Mouse (Mus musculus): ENCODE measurements at regions not wholly inside any gene's neighbourhood (a gene's known extent, or its start where the extent isn't known, plus 50 kb on each side); places are given as distances from the start of the nearest gene placed in this dataset.
A peak's percentile ranks its signal among the peaks of the same experiment; 100 is the strongest.

- no peak for DNase-seq (ENCODE audit: low spot score in 2 of 2)
- Histone ChIP-seq H3K4me3 (no peak overlapping the region), H3K27ac (no peak overlapping the region)
- TF ChIP-seq CTCF (conservative IDR thresholded peaks at IDR 0.05) = no peak
These were observed 54.2 kb downstream of the Gjd2 start for GRCm38 (mm10) chr2:113959025-113959767.

- H3K4me3 ChIP-seq = no peak overlapping the region
- DNase-seq (ENCODE audit: low spot score in 2 of 2) = no peak
- H3K27ac ChIP-seq = no peak overlapping the region
These were observed 60.9 kb downstream of the Gjd2 start for GRCm38 (mm10) chr2:113952480-113952879.

GRCm38 (mm10) chr2:113949296-113949990, 64.0 kb downstream of the Gjd2 start:
- Histone ChIP-seq H3K27ac (no peak overlapping the region), H3K4me3 (no peak overlapping the region)
- TF ChIP-seq CTCF (conservative IDR thresholded peaks at IDR 0.05) = no peak
- DNase-seq (ENCODE audit: low spot score in 2 of 2) = peak; percentile 27 to 67

More at GRCm38 (mm10) chr2:113952480-113952879, 60.9 kb downstream of the Gjd2 start:
- no peak for TF ChIP-seq CTCF (conservative IDR thresholded peaks at IDR 0.05)

- Histone ChIP-seq H3K4me3 (no peak overlapping the region), H3K27ac (no peak overlapping the region)
- no peak for DNase-seq (ENCODE audit: low spot score in 2 of 2)
- no peak for TF ChIP-seq CTCF (conservative IDR thresholded peaks at IDR 0.05)
These were observed 81.7 kb downstream of the Gjd2 start for GRCm38 (mm10) chr2:113931689-113932088.

GRCm38 (mm10) chr2:113930948-113931347, 82.5 kb downstream of the Gjd2 start:
- Histone ChIP-seq H3K4me3 (no peak overlapping the region), H3K27ac (no peak overlapping the region)
- DNase-seq (ENCODE audit: low spot score in 2 of 2) = no peak
- no peak for TF ChIP-seq CTCF (conservative IDR thresholded peaks at IDR 0.05)

GRCm38 (mm10) chr2:113929650-113930049, 81.2 kb upstream of the Arhgap11a start:
- DNase-seq (ENCODE audit: low spot score in 2 of 2) = no peak
- Histone ChIP-seq H3K27ac (no peak overlapping the region), H3K4me3 (no peak overlapping the region)
- no peak for TF ChIP-seq CTCF (conservative IDR thresholded peaks at IDR 0.05)

- Histone ChIP-seq H3K4me3 (no peak overlapping the region), H3K27ac (no peak overlapping the region)
- TF ChIP-seq CTCF (conservative IDR thresholded peaks at IDR 0.05) = no peak
- DNase-seq (ENCODE audit: low spot score in 2 of 2) = no peak
These were observed 75.7 kb upstream of the Arhgap11a start for GRCm38 (mm10) chr2:113924138-113924537.

GRCm38 (mm10) chr2:113918913-113919312, 70.5 kb upstream of the Arhgap11a start:
- DNase-seq (ENCODE audit: low spot score in 2 of 2) = no peak
- TF ChIP-seq CTCF (conservative IDR thresholded peaks at IDR 0.05) = no peak
- Histone ChIP-seq H3K4me3 (no peak overlapping the region), H3K27ac (no peak overlapping the region)

- no peak overlapping the region for H3K4me3 ChIP-seq
- TF ChIP-seq CTCF (conservative IDR thresholded peaks at IDR 0.05) = no peak
- no peak overlapping the region for H3K27ac ChIP-seq
- no peak for DNase-seq (ENCODE audit: low spot score in 2 of 2)
These were observed 65.8 kb upstream of the Arhgap11a start for GRCm38 (mm10) chr2:113914248-113914647.

GRCm38 (mm10) chr2:113911188-113911587, 62.7 kb upstream of the Arhgap11a start:
- TF ChIP-seq CTCF (conservative IDR thresholded peaks at IDR 0.05) = no peak
- DNase-seq (ENCODE audit: low spot score in 2 of 2) = no peak

GRCm38 (mm10) chr2:113909502-113909901, 61.0 kb upstream of the Arhgap11a start:
- no peak overlapping the region for H3K27ac ChIP-seq
- no peak for DNase-seq (ENCODE audit: low spot score in 2 of 2)
- TF ChIP-seq CTCF (conservative IDR thresholded peaks at IDR 0.05) = no peak
- no peak overlapping the region for H3K4me3 ChIP-seq

More at GRCm38 (mm10) chr2:113911188-113911587, 62.7 kb upstream of the Arhgap11a start:
- H3K4me3 ChIP-seq = no peak overlapping the region
- no peak overlapping the region for H3K27ac ChIP-seq

- DNase-seq (ENCODE audit: low spot score in 2 of 2) = no peak
- Histone ChIP-seq H3K27ac (no peak overlapping the region), H3K4me3 (no peak overlapping the region)
- TF ChIP-seq CTCF (conservative IDR thresholded peaks at IDR 0.05) = no peak
These were observed 60.2 kb upstream of the Arhgap11a start for GRCm38 (mm10) chr2:113908636-113909035.

- H3K4me3 ChIP-seq = no peak overlapping the region
- no peak for TF ChIP-seq CTCF (conservative IDR thresholded peaks at IDR 0.05)
- no peak for DNase-seq (ENCODE audit: low spot score in 2 of 2)
- H3K27ac ChIP-seq = no peak overlapping the region
These were observed 56.0 kb upstream of the Arhgap11a start for GRCm38 (mm10) chr2:113904414-113904813.

GRCm38 (mm10) chr2:113903865-113904264, 55.4 kb upstream of the Arhgap11a start:
- DNase-seq (ENCODE audit: low spot score in 2 of 2) = no peak
- no peak for TF ChIP-seq CTCF (conservative IDR thresholded peaks at IDR 0.05)
- no peak overlapping the region for H3K27ac ChIP-seq
- H3K4me3 ChIP-seq = no peak overlapping the region

All from layer of hippocampus, adult 2 months (tissue).